Mouse (Mus musculus): ENCODE results near the gene Prpf18.
"Not testable (repeated sequence)": the region's sequence is repeated elsewhere in the genome, so short reads cannot be mapped to it uniquely, and the experiment has no call there.

The Prpf18 gene

GRCm38 (mm10) chr2:4651500-4652285, at the start of gene Prpf18:
TSS of gene Prpf18 (minus strand) at chr2:4652113.
- DNase-seq (ENCODE audit: low spot score in 2 of 2), result peak; percentile 86 to 89

DNA sequence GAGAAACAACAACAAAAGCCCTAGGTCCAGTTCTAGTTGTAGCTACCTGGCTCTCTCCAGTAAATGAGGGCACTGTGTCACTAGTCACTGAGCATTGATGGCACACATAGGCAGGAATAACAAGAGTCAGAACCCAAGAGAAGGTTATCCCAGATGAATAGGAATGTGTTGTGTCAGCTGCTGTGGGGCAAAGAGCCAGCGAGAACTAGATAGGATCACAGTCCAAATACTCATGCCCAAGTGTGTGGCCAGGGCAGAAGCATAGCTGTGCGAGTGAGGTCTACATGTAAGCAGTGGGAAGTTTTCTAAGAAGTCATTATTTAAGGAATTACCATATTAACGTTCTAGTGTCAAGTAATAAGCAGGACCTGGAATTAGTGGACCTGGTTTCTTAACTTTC, 28.0 kb upstream of the Prpf18 start:
- no peak for DNase-seq (ENCODE audit: low spot score in 2 of 2)

- DNase-seq (ENCODE audit: low spot score in 2 of 2), result no peak
Measured at GRCm38 (mm10) chr2:4671636-4672035, 19.7 kb upstream of the Prpf18 start.

DNA sequence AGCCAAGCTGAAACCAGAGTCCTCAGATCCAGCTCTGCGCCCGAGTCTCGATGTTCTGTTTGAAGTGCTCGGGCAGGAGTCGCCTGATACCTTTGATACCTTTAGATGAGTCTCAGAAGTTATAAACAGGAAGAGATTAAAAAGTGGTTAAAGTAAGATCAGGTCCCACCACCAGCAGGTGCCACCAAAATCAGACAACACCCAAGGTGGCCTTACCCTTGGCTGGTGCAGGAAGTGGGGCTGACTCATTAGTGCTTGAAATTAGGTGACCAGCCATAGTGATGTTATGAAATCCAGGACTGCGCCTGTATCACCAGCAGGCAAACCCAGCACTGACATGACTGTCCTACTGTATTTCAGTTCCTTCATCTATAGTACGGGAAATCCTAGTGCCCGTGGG, 17.8 kb upstream of the Prpf18 start:
- no peak for DNase-seq (ENCODE audit: low spot score in 2 of 2)

DNA sequence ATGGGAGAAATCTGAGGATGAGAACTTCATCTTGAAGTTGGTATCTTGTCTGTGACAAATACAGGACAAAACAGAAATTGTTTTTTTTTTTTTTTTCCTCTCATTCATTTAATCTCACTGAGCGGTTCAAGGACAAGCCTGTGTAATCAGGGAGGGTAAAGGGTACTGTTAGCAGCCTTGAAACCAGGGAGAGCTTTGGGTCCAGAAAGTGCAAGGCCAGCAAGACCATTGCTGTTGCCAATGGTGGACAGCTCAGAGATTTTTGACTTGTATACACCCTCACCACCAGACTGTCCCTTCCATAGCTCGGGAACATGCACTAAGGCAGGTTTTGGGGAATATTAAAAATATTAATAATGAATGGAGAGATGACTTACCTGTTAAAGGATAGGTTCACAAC, 16.7 kb upstream of the Prpf18 start:
- DNase-seq (ENCODE audit: low spot score in 2 of 2), result no peak

GRCm38 (mm10) chr2:4660677-4661076, 8.8 kb upstream of the Prpf18 start:
- no peak for DNase-seq (ENCODE audit: low spot score in 2 of 2)

GRCm38 (mm10) chr2:4649646-4650045, 2.3 kb downstream of the Prpf18 start:
- DNase-seq (ENCODE audit: low spot score in 2 of 2), result no peak

- no peak for DNase-seq (ENCODE audit: low spot score in 2 of 2)
Measured at GRCm38 (mm10) chr2:4648094-4648493, 3.8 kb downstream of the Prpf18 start.

DNA sequence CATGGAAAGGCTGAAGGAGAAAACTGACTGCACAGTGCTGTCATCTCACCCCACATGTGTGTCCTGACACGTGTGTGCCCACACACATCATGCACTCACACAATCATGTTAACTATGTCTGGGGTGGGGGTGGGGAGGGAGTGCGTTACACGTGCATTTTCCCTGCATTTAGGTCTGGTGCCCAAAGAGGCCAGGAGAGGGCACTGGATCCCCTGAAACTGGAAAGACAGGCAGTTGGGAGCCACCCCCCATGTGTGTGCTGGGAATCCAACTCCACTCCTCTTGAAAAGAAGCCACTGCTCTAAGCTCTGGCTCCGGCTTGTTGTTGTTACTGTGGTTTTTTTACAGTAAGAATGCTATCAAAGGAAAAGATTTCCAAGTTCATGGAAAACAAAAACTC, 6.8 kb downstream of the Prpf18 start:
- no peak for DNase-seq (ENCODE audit: low spot score in 2 of 2)

DNA sequence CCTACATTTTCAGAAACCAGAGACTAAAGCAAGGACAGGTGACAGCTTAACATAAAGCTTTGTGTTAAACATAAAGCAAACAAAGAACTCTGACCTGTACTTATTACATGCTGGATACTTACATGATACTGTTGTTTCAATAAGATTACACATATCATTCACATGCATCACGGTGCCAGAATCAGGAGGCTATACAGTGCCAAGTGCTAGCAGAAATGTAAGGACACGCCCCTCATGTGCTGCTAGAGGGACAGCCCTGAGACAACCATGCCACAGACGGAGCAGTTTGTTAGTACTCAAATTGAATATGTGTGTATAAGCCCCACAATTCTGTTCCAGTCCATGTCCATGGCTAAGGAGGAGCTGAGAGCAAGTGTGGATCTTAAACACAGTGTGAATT, 13.7 kb downstream of the Prpf18 start:
- DNase-seq (ENCODE audit: low spot score in 2 of 2), result no peak

GRCm38 (mm10) chr2:4636656-4637055, 15.3 kb downstream of the Prpf18 start:
- DNase-seq (ENCODE audit: low spot score in 2 of 2), result no peak

GRCm38 (mm10) chr2:4635804-4636203, 16.1 kb downstream of the Prpf18 start:
- DNase-seq (ENCODE audit: low spot score in 2 of 2), result no peak

- no peak for DNase-seq (ENCODE audit: low spot score in 2 of 2)
Measured at GRCm38 (mm10) chr2:4630197-4630835, 21.6 kb downstream of the Prpf18 start.

GRCm38 (mm10) chr2:4629470-4629869, 22.4 kb downstream of the Prpf18 start:
- no peak for DNase-seq (ENCODE audit: low spot score in 2 of 2)

DNA sequence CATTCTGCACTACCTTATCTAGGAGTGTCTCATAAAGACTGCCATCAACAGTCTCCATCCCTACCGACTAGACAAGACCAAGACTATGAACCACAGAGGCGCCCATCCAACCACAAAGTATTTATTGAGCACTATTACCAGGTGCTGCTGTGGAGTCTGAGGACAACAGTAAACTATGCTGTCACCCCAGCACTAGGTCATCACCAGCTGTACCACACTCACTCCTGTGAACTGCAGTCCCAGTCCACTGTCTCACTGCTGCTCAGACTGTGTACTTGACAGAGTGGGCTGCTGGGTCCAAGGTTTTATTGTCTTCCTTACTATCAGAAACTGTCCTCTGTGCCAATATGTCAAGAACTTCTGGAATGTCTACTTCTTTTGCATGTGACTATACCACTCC, 23.0 kb downstream of the Prpf18 start:
- no peak for DNase-seq (ENCODE audit: low spot score in 2 of 2)

DNA sequence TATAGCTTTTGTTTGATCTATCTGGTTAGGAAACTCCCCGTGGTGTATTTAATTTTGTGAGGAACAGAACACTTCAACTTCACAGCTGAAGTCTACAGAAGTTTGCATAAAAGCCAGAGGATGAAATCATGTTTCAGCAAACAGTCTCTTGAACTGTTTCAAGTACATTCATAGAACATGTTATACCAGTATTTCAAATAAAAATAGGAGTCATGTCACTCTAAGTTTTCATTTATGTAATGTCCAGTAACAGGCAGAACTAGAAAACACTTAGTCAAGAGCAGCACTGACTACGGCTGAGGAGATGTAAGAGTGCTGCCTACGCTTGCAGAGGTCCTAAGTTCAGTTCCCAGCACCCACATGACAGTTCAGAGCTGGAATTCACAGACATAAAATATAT, 25.0 kb downstream of the Prpf18 start:
- no peak for DNase-seq (ENCODE audit: low spot score in 2 of 2)

GRCm38 (mm10) chr2:4621471-4621985, 30.4 kb downstream of the Prpf18 start:
- DNase-seq (ENCODE audit: low spot score in 2 of 2), result no peak

- DNase-seq (ENCODE audit: low spot score in 2 of 2), result no peak
Measured at GRCm38 (mm10) chr2:4620640-4621401, 31.1 kb downstream of the Prpf18 start.

DNA sequence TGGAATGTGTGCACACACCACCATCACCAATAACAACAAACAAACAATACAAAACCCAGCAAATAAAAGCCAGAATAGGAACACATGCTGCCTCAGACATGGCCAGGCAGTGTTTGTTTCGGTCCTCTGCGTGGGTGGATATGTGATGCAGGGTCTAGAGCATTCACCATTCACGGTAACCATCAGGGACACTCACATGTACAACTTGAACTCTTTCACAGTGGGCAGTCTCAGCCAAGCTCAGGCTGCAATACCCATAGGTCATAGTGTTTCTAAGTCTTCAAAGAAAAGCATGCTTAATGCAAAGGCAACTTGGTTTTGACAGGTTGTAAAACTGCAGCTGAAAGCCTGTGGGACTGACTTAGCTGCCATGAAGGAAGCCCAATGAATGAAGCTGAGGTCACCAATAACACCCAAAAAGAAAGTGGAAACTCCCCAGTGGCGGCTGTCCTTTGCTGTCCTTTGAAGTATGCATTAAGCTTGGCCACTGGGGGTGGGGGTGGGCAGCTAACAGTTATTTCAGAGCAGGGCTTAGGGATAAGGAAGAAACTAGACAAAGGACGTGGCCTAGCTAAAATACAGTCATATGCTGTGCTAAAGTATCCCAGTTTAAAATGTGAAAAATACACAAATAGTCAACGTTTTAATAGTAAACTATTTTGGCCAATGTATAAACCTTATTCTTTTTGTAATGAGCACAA, 31.9 kb downstream of the Prpf18 start:
- DNase-seq (ENCODE audit: low spot score in 2 of 2), result no peak

GRCm38 (mm10) chr2:4619126-4619525, 32.8 kb downstream of the Prpf18 start:
- DNase-seq (ENCODE audit: low spot score in 2 of 2), result not testable (repeated sequence)

- DNase-seq (ENCODE audit: low spot score in 2 of 2), result no peak
Measured at GRCm38 (mm10) chr2:4616995-4617394, 34.9 kb downstream of the Prpf18 start.

DNA sequence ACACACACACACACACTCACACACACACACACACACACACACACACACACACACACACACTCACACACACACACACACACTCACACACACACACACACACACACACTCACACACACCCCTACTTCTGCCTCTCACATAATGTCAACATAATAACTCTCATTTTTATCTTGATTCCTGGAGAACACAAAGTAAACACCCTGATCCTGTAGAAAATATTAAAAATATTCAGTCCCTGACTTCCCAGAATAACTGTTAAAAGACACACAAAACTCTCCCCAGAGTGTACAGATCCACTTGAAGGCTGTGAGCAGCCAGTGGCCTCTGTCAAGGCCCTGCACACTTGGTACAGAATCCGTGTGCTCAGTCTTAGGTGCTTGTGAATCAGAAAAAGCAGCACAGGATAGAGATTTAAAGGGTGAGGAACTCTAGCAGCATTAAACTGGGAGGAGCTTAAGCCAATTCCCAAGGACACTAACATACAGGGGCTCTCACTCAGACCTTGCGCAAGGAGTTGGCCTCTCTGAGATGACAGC, 36.8 kb downstream of the Prpf18 start:
- no peak for DNase-seq (ENCODE audit: low spot score in 2 of 2)
